Mouse (Mus musculus): Measurements from ENCODE around the gene Bdh2. TPM values are rescaled to one million over a fixed set of nuclear protein-coding genes. Genes with fewer than 3 reads are reported as not detected.

The Bdh2 gene
- polyA plus RNA-seq, 1 experiment from 2014 or later: 18.2 TPM

GRCm38 (mm10) chr3:135327601-135328000 is 46.6 kb downstream of the Bdh2 start:
- no peak overlapping the region for H3K4me2 ChIP-seq (replicated peaks; ENCODE audit: low read depth, low read length)
- H3K27ac ChIP-seq (ENCODE audit: low read depth, low read length): no peak overlapping the region
- H3K9ac ChIP-seq (ENCODE audit: low read depth, low read length): no peak overlapping the region
- no peaks in the 10 kb centered on the region for H3K27me3 ChIP-seq (ENCODE audit: control insufficient read depth, insufficient read depth, low read length)
- no peaks in the 10 kb centered on the region for H3K9me3 ChIP-seq (ENCODE audit: control insufficient read depth, low read length)
- no peak overlapping the region for H3K4me3 ChIP-seq (ENCODE audit: low read length)
- 56% methylated on average over 2 of the region's 2 CpGs for WGBS
- H3K36me3 ChIP-seq (ENCODE audit: control insufficient read depth, insufficient read depth, low read length): no peaks in the 10 kb centered on the region
- H3K4me1 ChIP-seq (ENCODE audit: control insufficient read depth, insufficient read depth, low read length): no peaks in the 10 kb centered on the region
- ATAC-seq (ENCODE audit: low FRiP score, low TSS enrichment): no peak

- H3K4me2 ChIP-seq (replicated peaks; ENCODE audit: low read depth, low read length): no peak overlapping the region
- no peak overlapping the region for H3K27ac ChIP-seq (ENCODE audit: low read depth, low read length)
- H3K36me3 ChIP-seq (ENCODE audit: control insufficient read depth, insufficient read depth, low read length): no peaks in the 10 kb centered on the region
- no peaks in the 10 kb centered on the region for H3K4me1 ChIP-seq (ENCODE audit: control insufficient read depth, insufficient read depth, low read length)
- H3K9me3 ChIP-seq (ENCODE audit: control insufficient read depth, low read length): no peaks in the 10 kb centered on the region
- H3K9ac ChIP-seq (ENCODE audit: low read depth, low read length): no peak overlapping the region
- no peak for ATAC-seq (ENCODE audit: low FRiP score, low TSS enrichment)
- H3K4me3 ChIP-seq (ENCODE audit: low read length): no peak overlapping the region
- no peaks in the 10 kb centered on the region for H3K27me3 ChIP-seq (ENCODE audit: control insufficient read depth, insufficient read depth, low read length)
- WGBS: 44% methylated on average over 3 of the region's 3 CpGs
Measured at GRCm38 (mm10) chr3:135328560-135328959, 47.5 kb downstream of the Bdh2 start.

- Histone ChIP-seq H3K27me3 (ENCODE audit: control insufficient read depth, insufficient read depth, low read length) (no peaks in the 10 kb centered on the region), H3K4me1 (ENCODE audit: control insufficient read depth, insufficient read depth, low read length) (no peaks in the 10 kb centered on the region), H3K9me3 (ENCODE audit: control insufficient read depth, low read length) (no peaks in the 10 kb centered on the region), H3K4me3 (ENCODE audit: low read length) (no peak overlapping the region), H3K4me2 (replicated peaks; ENCODE audit: low read depth, low read length) (no peak overlapping the region), H3K36me3 (ENCODE audit: control insufficient read depth, insufficient read depth, low read length) (no peaks in the 10 kb centered on the region), H3K9ac (ENCODE audit: low read depth, low read length) (no peak overlapping the region), H3K27ac (ENCODE audit: low read depth, low read length) (no peak overlapping the region)
- ATAC-seq (ENCODE audit: low FRiP score, low TSS enrichment): no peak
Measured at GRCm38 (mm10) chr3:135332691-135333090, 51.7 kb downstream of the Bdh2 start.

GRCm38 (mm10) chr3:135333763-135334162 is 52.7 kb downstream of the Bdh2 start:
- Histone ChIP-seq H3K27ac (ENCODE audit: low read depth, low read length) (no peak overlapping the region), H3K27me3 (ENCODE audit: control insufficient read depth, insufficient read depth, low read length) (no peaks in the 10 kb centered on the region), H3K36me3 (ENCODE audit: control insufficient read depth, insufficient read depth, low read length) (no peaks in the 10 kb centered on the region), H3K4me2 (replicated peaks; ENCODE audit: low read depth, low read length) (no peak overlapping the region), H3K9ac (ENCODE audit: low read depth, low read length) (no peak overlapping the region), H3K9me3 (ENCODE audit: control insufficient read depth, low read length) (no peaks in the 10 kb centered on the region), H3K4me1 (ENCODE audit: control insufficient read depth, insufficient read depth, low read length) (no peaks in the 10 kb centered on the region), H3K4me3 (ENCODE audit: low read length) (no peak overlapping the region)
- WGBS: 60% methylated on average over 4 of the region's 4 CpGs
- no peak for ATAC-seq (ENCODE audit: low FRiP score, low TSS enrichment)

- 82% methylated on average over 14 of the region's 14 CpGs for WGBS
- H3K36me3 ChIP-seq (ENCODE audit: control insufficient read depth, insufficient read depth, low read length): no peaks in the 10 kb centered on the region
- no peak for ATAC-seq (ENCODE audit: low FRiP score, low TSS enrichment)
Measured at GRCm38 (mm10) chr3:135347739-135348264, 66.8 kb downstream of the Bdh2 start, which contains the start of gene Slc9b1. TSS of gene Slc9b1 (plus strand) at chr3:135348029.

GRCm38 (mm10) chr3:135349022-135349421 is 68.0 kb downstream of the Bdh2 start:
- no peak overlapping the region for H3K4me2 ChIP-seq (replicated peaks; ENCODE audit: low read depth, low read length)
- H3K36me3 ChIP-seq (ENCODE audit: control insufficient read depth, insufficient read depth, low read length): no peaks in the 10 kb centered on the region
- H3K27ac ChIP-seq (ENCODE audit: low read depth, low read length): no peak overlapping the region
- no peak overlapping the region for H3K4me3 ChIP-seq (ENCODE audit: low read length)
- H3K4me1 ChIP-seq (ENCODE audit: control insufficient read depth, insufficient read depth, low read length): no peaks in the 10 kb centered on the region
- ATAC-seq (ENCODE audit: low FRiP score, low TSS enrichment): no peak
- H3K9me3 ChIP-seq (ENCODE audit: control insufficient read depth, low read length): no peaks in the 10 kb centered on the region
- no peaks in the 10 kb centered on the region for H3K27me3 ChIP-seq (ENCODE audit: control insufficient read depth, insufficient read depth, low read length)
- H3K9ac ChIP-seq (ENCODE audit: low read depth, low read length): no peak overlapping the region

More at GRCm38 (mm10) chr3:135347739-135348264, 66.8 kb downstream of the Bdh2 start, which contains the start of gene Slc9b1:
- Histone ChIP-seq H3K27ac (ENCODE audit: low read depth, low read length) (no peak within 1 kb of the TSS), H3K4me2 (replicated peaks; ENCODE audit: low read depth, low read length) (no peak within 1 kb of the TSS), H3K4me1 (ENCODE audit: control insufficient read depth, insufficient read depth, low read length) (no peaks in the 10 kb centered on the region), H3K27me3 (ENCODE audit: control insufficient read depth, insufficient read depth, low read length) (no peaks in the 10 kb centered on the region), H3K9me3 (ENCODE audit: control insufficient read depth, low read length) (no peaks in the 10 kb centered on the region), H3K4me3 (ENCODE audit: low read length) (no peak within 1 kb of the TSS), H3K9ac (ENCODE audit: low read depth, low read length) (no peak within 1 kb of the TSS)

GRCm38 (mm10) chr3:135351857-135352256 is 70.8 kb downstream of the Bdh2 start:
- Histone ChIP-seq H3K4me2 (replicated peaks; ENCODE audit: low read depth, low read length) (no peak overlapping the region), H3K9me3 (ENCODE audit: control insufficient read depth, low read length) (no peaks in the 10 kb centered on the region), H3K36me3 (ENCODE audit: control insufficient read depth, insufficient read depth, low read length) (no peaks in the 10 kb centered on the region), H3K9ac (ENCODE audit: low read depth, low read length) (no peak overlapping the region), H3K27ac (ENCODE audit: low read depth, low read length) (no peak overlapping the region), H3K4me3 (ENCODE audit: low read length) (no peak overlapping the region), H3K27me3 (ENCODE audit: control insufficient read depth, insufficient read depth, low read length) (no peaks in the 10 kb centered on the region), H3K4me1 (ENCODE audit: control insufficient read depth, insufficient read depth, low read length) (no peaks in the 10 kb centered on the region)
- WGBS: 96% methylated on average over 3 of the region's 3 CpGs
- ATAC-seq (ENCODE audit: low FRiP score, low TSS enrichment): no peak

Other genes with a start within 250 kb of the Bdh2 start
- 46.7 and 49.3 TPM in 2 replicates for gene Cenpe, start 68.7 kb upstream of the Bdh2 start, polyA plus RNA-seq (2014; fragmentation: Nextera tagmentation; extraction: Ambion mirVana)
- gene Slc9b2, start 26.5 kb downstream of the Bdh2 start, polyA plus RNA-seq (2014; fragmentation: Nextera tagmentation; extraction: Ambion mirVana): 2.5 and 4.9 TPM in 2 replicates
- gene Slc9b1, start 66.8 kb downstream of the Bdh2 start, polyA plus RNA-seq (2014; fragmentation: Nextera tagmentation; extraction: Ambion mirVana): 0.27 and 0.46 TPM in 2 replicates
- 58.3 and 73.2 TPM in 2 replicates for gene Cisd2, start 142.7 kb downstream of the Bdh2 start, polyA plus RNA-seq (2014; fragmentation: Nextera tagmentation; extraction: Ambion mirVana)
- gene Ube2d3, start 156.9 kb downstream of the Bdh2 start, polyA plus RNA-seq (2014; fragmentation: Nextera tagmentation; extraction: Ambion mirVana): 509 and 612 TPM in 2 replicates
- 8.2 and 23.2 TPM in 2 replicates for gene Manba, start 204.4 kb downstream of the Bdh2 start, polyA plus RNA-seq (2014; fragmentation: Nextera tagmentation; extraction: Ambion mirVana)

Measured in kidney, embryonic 14.5 days (tissue).